Mouse (Mus musculus) midbrain, embryonic 12.5 days (tissue): ENCODE data around the gene Prkag3. TPM values are rescaled to one million over a fixed set of nuclear protein-coding genes. Genes with fewer than 3 reads are reported as not detected.

Experiments
- ATAC-seq: fragments of 200-750 bp; cut with Nextera tagmentation; 2 replicates; pipeline ENCODE4 v1.8.0; 2017; ENCODE audit warnings: low read depth, moderate TSS enrichment, moderate library complexity; ENCODE audit not compliant: low FRiP score
- H3K27ac ChIP-seq: fragments of 300-500 bp; sonication (generic); replicated peaks from 2 replicates; pipeline ENCODE4 v1.5.1; 2016; ENCODE audit warnings: mild to moderate bottlenecking
- H3K27me3 ChIP-seq: fragments of 300-500 bp; sonication (generic); 2 replicates; pipeline ENCODE4 v1.6.1; 2016; ENCODE audit warnings: mild to moderate bottlenecking
- H3K36me3 ChIP-seq: fragments of 300-500 bp; sonication (generic); 2 replicates; pipeline ENCODE4 v1.6.1; 2016
- H3K4me1 ChIP-seq: fragments of 300-500 bp; sonication (generic); 2 replicates; pipeline ENCODE4 v1.6.1; 2016
- H3K4me2 ChIP-seq: fragments of 300-500 bp; sonication (generic); replicated peaks from 2 replicates; pipeline ENCODE4 v1.6.1; 2016; ENCODE audit warnings: mild to moderate bottlenecking, moderate library complexity
- H3K4me3 ChIP-seq: fragments of 300-500 bp; sonication (generic); 2 replicates; pipeline ENCODE4 v1.5.1; 2016; ENCODE audit warnings: mild to moderate bottlenecking
- H3K9ac ChIP-seq: fragments of 300-500 bp; sonication (generic); replicated peaks from 2 replicates; pipeline ENCODE4 v1.6.1; 2016; ENCODE audit warnings: mild to moderate bottlenecking, moderate library complexity
- H3K9me3 ChIP-seq: fragments of 300-500 bp; sonication (generic); 2 replicates; pipeline ENCODE4 v1.6.1; 2016; ENCODE audit warnings: mild to moderate bottlenecking
- WGBS: fragments of 180-500 bp; shearing (Covaris S2); methylation state at CpG from one replicate; pipeline ENCODE4 v1.1.7; 2016; 5-methylcytosine and 5-hydroxymethylcytosine counted together
- polyA plus RNA-seq: library from polyadenylated mRNA; unstranded; fragments of >200 nt; fragmentation: Nextera tagmentation; extraction: Ambion mirVana; gene quantifications from 2 replicates; pipeline ENCODE4 v1.2.1, GENCODE M21; 2016

Prkag3 gene
- polyA plus RNA-seq, 1 experiment from 2014 or later, result not detected

DNA sequence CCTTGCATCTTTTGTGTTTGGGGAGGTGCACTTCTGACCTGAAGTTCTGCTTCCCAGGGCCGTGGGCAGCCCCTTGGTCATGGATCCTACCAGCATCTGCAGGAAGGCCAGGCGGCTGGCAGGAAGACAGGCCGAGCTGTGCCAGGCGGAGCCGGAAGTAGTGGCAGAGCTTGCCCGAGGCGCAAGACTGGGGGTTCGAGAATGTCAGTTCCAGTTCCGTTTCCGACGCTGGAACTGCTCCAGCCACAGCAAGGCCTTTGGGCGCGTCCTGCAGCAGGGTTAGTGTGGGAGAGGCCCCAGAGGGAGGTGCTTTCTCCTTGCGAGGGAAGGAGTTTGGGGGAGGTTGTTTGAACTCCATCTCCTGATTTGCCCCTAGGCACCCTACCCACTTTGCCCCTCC lies 33.0 kb upstream of the Prkag3 start:
- Histone ChIP-seq H3K4me3 (no peak overlapping the region), H3K36me3 (no peaks in the 10 kb centered on the region), H3K4me2 (no peak overlapping the region), H3K9ac (no peak overlapping the region), H3K9me3 (no peaks in the 10 kb centered on the region), H3K4me1 (peaks cover 6% of the 10 kb centered on the region), H3K27ac (no peak overlapping the region), H3K27me3 (peaks cover 94% of the 10 kb centered on the region)
- 14% methylated on average over 12 of the region's 14 CpGs for WGBS
- ATAC-seq, result no peak

DNA sequence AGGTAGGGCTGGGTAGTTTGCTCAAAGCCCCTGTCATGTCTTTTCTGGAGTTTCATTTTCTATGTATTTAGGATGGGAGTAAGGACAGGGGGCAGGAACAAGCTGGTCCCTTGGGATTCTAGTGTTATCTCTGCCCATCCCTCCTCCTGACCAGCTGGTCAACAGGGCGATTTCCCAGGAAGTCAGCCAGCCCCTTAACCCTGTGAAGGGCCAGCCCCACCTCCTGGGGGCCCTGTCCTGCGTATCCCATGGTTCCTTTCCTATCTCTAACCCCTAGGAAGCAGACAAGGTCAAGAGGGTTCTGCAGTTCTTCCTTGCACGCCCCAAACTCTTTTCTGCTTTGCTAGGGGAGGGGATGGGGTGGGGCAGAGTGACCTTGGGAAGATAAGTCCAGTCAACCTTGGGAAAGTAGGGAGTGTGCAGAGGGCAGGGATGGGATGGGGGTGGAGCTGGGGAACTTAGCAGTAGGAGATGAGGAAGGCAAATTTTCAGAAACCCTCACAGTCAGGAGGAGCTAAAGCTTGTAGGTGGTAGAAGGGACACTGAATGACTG lies 30.0 kb upstream of the Prkag3 start:
- no peak overlapping the region for H3K4me2 ChIP-seq
- H3K4me1 ChIP-seq, result peaks cover 4% of the 10 kb centered on the region
- no peak for ATAC-seq
- H3K27me3 ChIP-seq, result peaks cover 95% of the 10 kb centered on the region
- no peak overlapping the region for H3K9ac ChIP-seq
- no peak overlapping the region for H3K27ac ChIP-seq
- H3K4me3 ChIP-seq, result no peak overlapping the region
- no peaks in the 10 kb centered on the region for H3K9me3 ChIP-seq
- no peaks in the 10 kb centered on the region for H3K36me3 ChIP-seq
- WGBS, result 34% methylated on average over 3 of the region's 3 CpGs

DNA sequence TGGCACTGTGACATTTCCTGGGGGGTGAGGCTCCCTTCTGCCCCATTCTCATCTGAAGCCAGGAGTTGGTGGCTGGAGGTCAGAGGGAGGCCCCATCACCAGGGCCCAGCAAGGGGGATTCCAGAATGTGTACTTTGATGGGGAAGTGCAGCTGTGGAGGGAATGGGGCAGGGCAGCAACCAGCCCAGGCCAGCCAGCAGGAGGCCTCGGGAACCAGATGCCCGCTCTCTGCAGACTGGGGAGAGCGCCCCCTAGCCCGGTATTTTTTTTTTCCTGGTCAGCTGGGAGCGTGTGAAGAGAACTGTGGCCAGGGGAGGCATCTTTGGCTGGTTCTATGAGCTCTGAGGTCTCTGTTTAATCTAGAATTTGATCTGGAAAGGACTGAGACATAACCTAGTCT lies 26.8 kb upstream of the Prkag3 start:
- no peak overlapping the region for H3K4me3 ChIP-seq
- no peaks in the 10 kb centered on the region for H3K36me3 ChIP-seq
- H3K27me3 ChIP-seq, result peaks cover 95% of the 10 kb centered on the region
- no peak for ATAC-seq
- 4% methylated on average over 5 of the region's 5 CpGs for WGBS
- H3K4me1 ChIP-seq, result peaks cover 24% of the 10 kb centered on the region
- no peak overlapping the region for H3K9ac ChIP-seq
- no peak overlapping the region for H3K27ac ChIP-seq
- H3K4me2 ChIP-seq, result no peak overlapping the region
- H3K9me3 ChIP-seq, result no peaks in the 10 kb centered on the region

DNA sequence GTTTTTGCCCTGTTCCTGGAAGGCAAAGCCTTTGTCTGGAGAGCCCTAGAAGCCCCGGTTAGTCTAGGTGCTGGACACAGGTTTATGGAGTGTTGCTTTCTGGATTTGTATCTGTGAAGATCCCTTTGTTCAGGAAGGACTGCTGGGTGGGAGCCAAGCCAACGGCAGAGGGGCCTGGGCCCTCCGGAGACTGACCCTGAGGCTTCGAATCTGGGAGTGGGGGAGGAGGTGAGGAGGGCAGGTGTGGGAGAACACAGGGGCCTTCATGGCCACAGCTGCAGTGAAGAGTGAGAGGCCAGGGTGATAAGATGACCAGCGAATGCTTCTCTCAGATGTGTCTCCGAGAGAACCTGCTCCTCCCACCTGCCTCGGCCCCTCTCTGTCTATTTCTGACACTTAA lies 25.0 kb upstream of the Prkag3 start:
- H3K4me2 ChIP-seq, result no peak overlapping the region
- peaks cover 28% of the 10 kb centered on the region for H3K4me1 ChIP-seq
- no peak overlapping the region for H3K27ac ChIP-seq
- H3K36me3 ChIP-seq, result no peaks in the 10 kb centered on the region
- H3K27me3 ChIP-seq, result peaks cover 100% of the 10 kb centered on the region
- no peak overlapping the region for H3K9ac ChIP-seq
- 17% methylated on average over 7 of the region's 7 CpGs for WGBS
- H3K9me3 ChIP-seq, result no peaks in the 10 kb centered on the region
- no peak for ATAC-seq
- no peak overlapping the region for H3K4me3 ChIP-seq

DNA sequence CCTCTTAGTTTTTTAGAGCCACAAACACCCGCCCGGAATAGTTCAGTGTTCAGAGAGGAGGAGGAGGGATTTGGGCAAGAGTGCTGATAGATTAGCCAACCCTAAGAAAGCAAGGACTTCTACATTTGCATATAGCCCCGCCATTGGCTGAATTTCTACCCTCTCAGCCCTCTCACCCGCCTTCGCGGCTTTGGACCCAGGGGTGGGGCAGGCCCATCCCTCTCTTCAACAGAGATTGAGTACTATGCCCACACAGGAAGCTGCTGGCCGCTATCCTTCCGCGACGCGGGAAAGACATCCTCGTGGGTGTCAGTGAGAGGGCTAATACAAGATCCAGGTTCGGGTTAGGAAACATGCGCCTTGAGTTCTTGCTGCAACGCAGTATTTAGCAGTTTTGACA lies 24.1 kb upstream of the Prkag3 start:
- no peak overlapping the region for H3K9ac ChIP-seq
- H3K9me3 ChIP-seq, result no peaks in the 10 kb centered on the region
- peaks cover 100% of the 10 kb centered on the region for H3K27me3 ChIP-seq
- H3K4me1 ChIP-seq, result peaks cover 28% of the 10 kb centered on the region
- H3K36me3 ChIP-seq, result no peaks in the 10 kb centered on the region
- H3K27ac ChIP-seq, result no peak overlapping the region
- H3K4me3 ChIP-seq, result peak overlapping the region; percentile 14
- H3K4me2 ChIP-seq, result peak overlapping the region; percentile 94
- peak; percentile 89 for ATAC-seq
- under 1% methylated on average over 15 of the region's 15 CpGs for WGBS

DNA sequence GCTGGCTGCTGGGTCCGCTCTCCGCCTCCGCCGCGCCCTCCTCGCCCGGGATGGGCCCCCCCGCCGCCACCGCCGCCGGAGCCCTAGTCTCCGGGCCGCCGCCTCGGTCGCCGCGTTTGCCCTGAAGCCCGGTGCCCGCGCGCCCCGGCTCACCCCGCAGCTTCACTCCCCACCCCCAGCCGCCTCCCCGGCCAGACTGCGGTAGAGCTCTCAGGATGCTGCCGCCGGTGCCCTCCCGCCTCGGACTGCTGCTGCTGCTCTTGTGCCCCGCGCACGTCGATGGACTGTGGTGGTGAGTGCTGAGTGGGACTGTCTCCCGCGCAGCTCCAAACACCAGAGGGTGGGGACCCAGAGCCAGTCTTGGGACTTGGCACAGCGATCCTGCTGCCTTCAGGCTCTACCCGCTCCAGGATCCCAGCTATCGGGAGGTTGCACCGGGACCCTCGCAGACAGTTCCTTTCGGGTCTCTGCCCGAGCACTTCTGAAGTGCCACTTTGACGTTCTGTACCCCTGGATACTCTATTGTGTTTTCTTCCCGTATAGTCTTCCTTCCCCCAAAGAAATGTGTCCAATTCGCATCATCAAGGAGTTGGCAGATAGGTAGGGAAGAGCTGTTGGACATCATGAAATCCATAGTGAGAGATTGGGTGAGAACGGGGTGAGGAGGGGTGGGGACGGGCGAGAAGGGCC lies 23.1 kb upstream of the Prkag3 start:
- peak overlapping the region; percentile 94 for H3K4me2 ChIP-seq
- 1% methylated on average over 43 of the region's 51 CpGs for WGBS
- peaks cover 99% of the 10 kb centered on the region for H3K27me3 ChIP-seq
- H3K4me3 ChIP-seq, result peak overlapping the region; percentile 51
- H3K36me3 ChIP-seq, result no peaks in the 10 kb centered on the region
- H3K4me1 ChIP-seq, result peaks cover 28% of the 10 kb centered on the region
- ATAC-seq, result no peak
- H3K27ac ChIP-seq, result no peak overlapping the region
- H3K9ac ChIP-seq, result peak overlapping the region; percentile 49
- no peaks in the 10 kb centered on the region for H3K9me3 ChIP-seq

DNA sequence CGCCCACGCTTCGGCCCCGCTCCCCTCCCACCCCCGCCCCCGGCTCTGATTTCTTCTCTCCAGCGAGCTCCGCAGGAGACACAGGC lies 22.7 kb upstream of the Prkag3 start, which contains the start of gene Wnt6:
Gene Wnt6 (plus strand): TSS at position 48 of the 86 bp plus-strand sequence.
- Histone ChIP-seq H3K4me3 (peak within 1 kb of the TSS; percentile 51), H3K4me2 (peak within 1 kb of the TSS; percentile 94), H3K27me3 (peaks cover 99% of the 10 kb centered on the region), H3K4me1 (peaks cover 28% of the 10 kb centered on the region), H3K9me3 (no peaks in the 10 kb centered on the region), H3K27ac (no peak within 1 kb of the TSS), H3K36me3 (no peaks in the 10 kb centered on the region), H3K9ac (peak within 1 kb of the TSS; percentile 49)
- no peak for ATAC-seq
- WGBS, result 5% methylated on average over 4 of the region's 8 CpGs

DNA sequence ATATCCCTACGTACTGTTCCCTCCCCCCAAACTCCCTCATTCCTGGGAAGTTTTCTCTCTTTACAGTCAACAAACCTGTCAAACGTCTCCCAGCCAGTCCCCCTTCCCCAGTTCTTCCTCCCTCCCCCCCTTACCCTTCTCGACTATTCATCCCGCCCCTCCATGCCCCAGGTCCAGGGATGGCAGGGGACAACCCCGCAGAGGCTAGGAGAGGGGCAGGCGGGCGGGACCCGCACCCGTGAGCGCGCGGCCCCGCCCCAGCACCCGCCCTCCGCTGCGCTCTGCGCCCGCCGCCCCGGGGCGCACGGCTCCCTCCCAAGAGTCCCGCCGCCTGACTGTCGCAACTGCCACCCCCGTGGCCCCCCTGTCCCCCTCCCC lies 22.4 kb upstream of the Prkag3 start:
- ATAC-seq, result peak; percentile 36; the same call in 1 of the 2 replicates
- WGBS, result under 1% methylated on average over 18 of the region's 26 CpGs
- H3K4me1 ChIP-seq, result peaks cover 28% of the 10 kb centered on the region

DNA sequence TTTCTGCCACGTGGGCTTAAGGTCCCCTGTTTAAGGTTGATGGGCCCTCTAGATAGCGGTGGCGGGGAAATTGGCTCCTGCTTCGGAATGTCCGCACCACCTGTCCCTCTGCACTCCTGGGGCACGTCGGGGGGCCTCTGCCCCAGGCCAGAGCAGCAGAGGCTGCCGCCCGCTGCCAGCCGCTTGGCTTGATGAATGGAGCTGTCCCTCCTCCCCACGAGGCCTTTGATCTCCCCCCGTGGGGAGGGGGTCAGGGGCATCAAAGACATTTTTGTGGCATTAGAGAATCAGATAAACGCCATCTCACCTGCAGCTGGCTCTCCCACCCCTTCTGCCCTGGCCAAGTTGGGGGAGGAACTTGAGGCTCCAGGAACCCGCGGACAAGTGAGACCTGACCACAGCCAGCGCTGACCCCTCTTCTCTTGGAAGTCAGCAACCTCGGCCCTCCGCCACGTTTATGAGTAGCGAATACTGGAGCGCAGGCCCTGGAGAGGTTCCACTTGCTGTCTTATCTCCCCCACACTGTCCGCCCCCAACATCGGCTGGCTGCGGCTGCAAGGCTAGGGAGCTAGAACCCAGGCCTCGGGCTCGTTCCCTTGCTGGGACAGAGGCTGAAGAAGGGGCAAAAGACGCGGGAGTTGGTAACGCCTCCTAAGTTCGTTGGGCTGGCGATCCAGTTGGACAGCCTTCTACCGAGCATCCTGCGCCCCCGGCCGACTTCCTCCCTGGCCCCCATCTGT lies 21.9 kb upstream of the Prkag3 start:
- no peak for ATAC-seq
- Histone ChIP-seq H3K27ac (no peak overlapping the region), H3K4me2 (peak overlapping the region; percentile 94), H3K9me3 (no peaks in the 10 kb centered on the region), H3K4me1 (peaks cover 28% of the 10 kb centered on the region), H3K27me3 (peaks cover 92% of the 10 kb centered on the region), H3K9ac (peak overlapping the region; percentile 49; the same call in 1 of the 2 replicates), H3K4me3 (peak overlapping the region; percentile 51), H3K36me3 (no peaks in the 10 kb centered on the region)
- WGBS, result 2% methylated on average over 35 of the region's 35 CpGs

More for the DNA sequence above, 22.4 kb upstream of the Prkag3 start:
- Histone ChIP-seq H3K4me3 (peak overlapping the region; percentile 51), H3K4me2 (peak overlapping the region; percentile 94), H3K9me3 (no peaks in the 10 kb centered on the region), H3K27me3 (peaks cover 97% of the 10 kb centered on the region), H3K36me3 (no peaks in the 10 kb centered on the region), H3K27ac (no peak overlapping the region), H3K9ac (peak overlapping the region; percentile 49)

DNA sequence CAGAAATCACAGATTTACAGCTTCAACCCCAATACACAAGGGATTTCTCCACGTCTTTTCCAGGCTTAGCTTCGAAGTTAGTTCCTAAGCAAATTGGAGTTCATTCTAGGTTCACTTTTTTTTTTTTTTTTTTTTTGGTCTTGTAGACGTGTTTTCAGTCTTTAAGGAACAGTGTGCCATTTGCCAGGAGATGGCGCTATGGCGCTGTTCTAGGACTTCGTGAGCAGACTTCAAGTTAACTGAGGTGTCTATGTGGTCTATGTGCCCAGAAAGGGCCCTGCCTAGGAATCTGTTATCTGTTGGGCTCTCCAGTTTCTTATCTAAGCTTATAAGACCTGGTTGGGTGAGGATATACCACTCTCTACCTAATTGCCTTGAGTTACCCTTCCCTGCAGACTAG lies 14.1 kb upstream of the Prkag3 start:
- Histone ChIP-seq H3K4me2 (no peak overlapping the region), H3K27me3 (peaks cover 43% of the 10 kb centered on the region), H3K27ac (no peak overlapping the region), H3K36me3 (no peaks in the 10 kb centered on the region), H3K9ac (no peak overlapping the region), H3K4me3 (no peak overlapping the region), H3K9me3 (no peaks in the 10 kb centered on the region), H3K4me1 (no peaks in the 10 kb centered on the region)
- 2% methylated on average over 6 of the region's 6 CpGs for WGBS
- no peak for ATAC-seq

DNA sequence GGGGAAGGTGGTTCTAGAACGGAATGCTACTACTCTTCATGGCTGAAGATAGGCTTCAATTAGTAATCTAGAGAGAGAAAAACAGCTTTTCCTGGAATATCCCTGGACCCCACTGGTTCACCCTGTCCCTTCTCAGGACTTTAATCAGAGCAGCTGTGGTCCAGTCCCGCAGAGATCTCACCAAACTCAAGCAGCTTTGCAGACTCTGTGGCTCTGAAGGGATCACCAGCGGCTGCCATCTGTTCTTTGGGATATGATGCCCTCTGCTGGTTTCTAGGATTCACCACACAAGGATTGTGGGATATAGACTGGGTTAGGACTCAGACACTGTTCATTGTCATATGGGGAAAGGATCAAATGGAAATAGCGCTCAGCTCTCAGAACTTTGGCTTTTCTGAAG lies 10.8 kb upstream of the Prkag3 start:
- no peaks in the 10 kb centered on the region for H3K4me1 ChIP-seq
- H3K36me3 ChIP-seq, result no peaks in the 10 kb centered on the region
- H3K9me3 ChIP-seq, result no peaks in the 10 kb centered on the region
- H3K4me3 ChIP-seq, result no peak overlapping the region
- ATAC-seq, result no peak
- peaks cover 19% of the 10 kb centered on the region for H3K27me3 ChIP-seq
- WGBS, result 31% methylated on average over 4 of the region's 4 CpGs
- no peak overlapping the region for H3K27ac ChIP-seq
- H3K4me2 ChIP-seq, result no peak overlapping the region
- no peak overlapping the region for H3K9ac ChIP-seq

DNA sequence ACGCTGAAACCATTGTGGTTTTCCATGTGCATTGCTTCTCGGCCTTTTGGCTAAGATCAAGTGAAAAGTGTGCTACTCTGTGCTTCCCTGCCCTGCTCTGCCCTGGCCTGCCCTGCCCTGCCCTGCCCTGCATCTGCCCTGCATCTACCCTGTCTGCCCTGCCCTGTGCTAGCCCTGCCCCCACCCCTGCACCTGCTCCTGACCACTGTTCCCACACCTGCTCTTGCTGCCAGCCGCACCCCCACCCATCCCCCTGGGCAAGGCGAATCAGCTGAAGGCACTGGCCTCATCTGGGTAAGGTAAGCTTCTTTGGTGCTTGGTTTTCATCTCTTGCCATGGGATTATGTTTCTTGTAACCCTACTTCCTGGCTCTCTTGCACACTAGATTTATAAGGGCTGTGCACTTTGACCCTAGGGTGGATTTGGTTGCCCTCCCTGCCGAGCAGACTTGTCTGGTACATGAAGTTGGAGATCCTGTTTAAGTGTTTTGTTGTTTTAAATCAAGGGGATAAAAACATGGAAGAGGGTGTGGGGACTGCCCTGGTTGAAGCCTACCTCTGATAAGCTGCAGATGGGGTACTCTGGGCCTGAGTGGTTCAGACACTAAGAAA lies 5.3 kb upstream of the Prkag3 start:
- H3K9me3 ChIP-seq, result no peaks in the 10 kb centered on the region
- peaks cover 6% of the 10 kb centered on the region for H3K27me3 ChIP-seq
- H3K9ac ChIP-seq, result no peak overlapping the region
- no peak for ATAC-seq
- no peaks in the 10 kb centered on the region for H3K4me1 ChIP-seq
- 69% methylated on average over 5 of the region's 5 CpGs for WGBS
- H3K36me3 ChIP-seq, result no peaks in the 10 kb centered on the region
- no peak overlapping the region for H3K4me2 ChIP-seq
- no peak overlapping the region for H3K4me3 ChIP-seq
- H3K27ac ChIP-seq, result no peak overlapping the region
